Mouse (Mus musculus): ENCODE measurements around the gene Stoml1.

The Stoml1 gene

DNA sequence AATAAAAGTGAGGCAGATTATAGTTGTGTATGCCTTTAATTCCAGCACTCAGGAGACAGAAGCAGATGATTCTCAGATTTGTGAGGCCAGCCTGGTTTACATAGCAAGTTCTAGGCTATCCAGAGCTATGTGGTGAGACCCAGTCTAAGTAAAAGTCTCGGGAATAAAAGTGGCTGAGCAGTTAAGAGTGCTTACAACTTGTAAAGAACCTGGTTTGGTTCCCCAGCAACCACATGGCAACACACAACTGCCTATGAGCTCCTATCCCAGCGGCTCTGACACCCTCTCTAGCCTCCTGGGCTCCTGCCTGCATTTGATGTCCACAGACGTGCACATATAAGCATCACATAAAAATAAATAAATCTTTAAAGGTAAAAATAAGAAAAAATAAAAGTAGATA lies 17.1 kb downstream of the Stoml1 start:
- CTCF ChIA-PET: interaction anchor here (1.0 to 1.2 kb wide), 2 partner anchors 21 to 23 kb away, joined by 3 to 5 read pairs; partner anchors contain the start of gene Pml

DNA sequence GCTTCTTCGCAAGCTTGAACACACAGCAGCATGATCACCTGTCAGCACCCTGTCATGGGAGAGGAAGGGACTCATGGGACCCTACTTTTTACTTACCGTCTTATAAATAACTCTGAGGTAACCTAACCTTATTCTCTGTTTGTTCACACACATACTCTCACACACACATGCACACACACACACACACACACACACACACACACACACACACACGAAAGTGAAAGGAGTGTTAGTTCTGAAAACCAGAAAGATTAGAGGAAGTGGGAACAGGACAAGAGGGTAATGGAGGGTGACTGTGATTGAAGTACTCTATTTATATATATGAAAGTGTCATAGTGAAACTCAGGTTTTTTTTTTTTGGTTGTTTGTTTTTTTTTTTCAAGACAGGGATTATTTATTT lies 18.1 kb downstream of the Stoml1 start:
- CTCF ChIA-PET: interaction anchor here (0.7 to 1.2 kb wide), 4 partner anchors 9 to 41 kb away, joined by 3 to 23 read pairs (median 4); partner anchors contain the start of gene Pml

DNA sequence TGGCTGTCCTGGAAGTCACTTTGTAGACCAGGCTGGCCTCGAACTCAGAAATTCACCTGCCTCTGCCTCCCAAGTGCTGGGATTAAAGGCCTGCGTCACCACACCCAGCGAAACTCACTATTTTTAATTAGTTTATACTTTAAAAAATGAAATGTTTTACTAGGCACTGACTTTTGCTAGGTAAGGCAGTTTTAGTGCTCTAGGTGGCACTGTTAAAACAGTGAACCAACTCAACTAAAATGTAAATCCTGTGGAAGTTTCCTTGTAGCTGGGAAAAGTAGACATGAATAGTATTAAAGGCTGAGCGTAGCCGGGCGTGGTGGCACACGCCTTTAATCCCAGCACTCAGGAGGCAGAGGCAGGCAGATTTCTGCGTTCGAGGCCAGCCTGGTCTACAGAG lies 18.6 kb downstream of the Stoml1 start:
- CTCF ChIA-PET: interaction anchor here (0.7 to 1.2 kb wide), 3 partner anchors 8 to 42 kb away, joined by 3 to 23 read pairs (median 3); no protein-coding TSS in a partner anchor

DNA sequence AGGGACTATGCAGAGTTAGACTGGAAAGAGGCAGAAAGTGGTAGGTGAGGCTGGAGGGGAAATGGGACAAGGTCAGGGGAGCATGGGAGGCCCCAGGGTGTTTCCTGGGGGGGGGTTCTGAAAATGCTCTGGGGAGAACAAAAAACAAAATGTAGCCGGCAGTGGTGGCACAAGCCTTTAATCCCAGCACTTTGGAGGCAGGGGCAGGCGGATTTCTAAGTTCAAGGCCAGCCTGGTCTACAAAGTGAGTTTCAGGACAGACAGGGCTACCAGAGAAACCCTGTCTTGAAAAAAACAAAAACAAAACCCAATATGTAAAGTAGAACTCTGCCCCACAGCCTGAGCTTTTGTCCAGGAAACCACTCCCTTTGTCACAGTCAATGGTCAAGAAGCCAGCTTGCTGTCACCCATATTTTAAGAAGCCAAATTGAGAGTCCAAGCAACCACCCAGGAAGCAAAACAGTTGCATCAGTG lies 19.1 kb downstream of the Stoml1 start:
- CTCF ChIA-PET: interaction anchor here (1.2 kb wide), 1 partner anchor 24 kb away, joined by 3 read pairs; no protein-coding TSS in a partner anchor

DNA sequence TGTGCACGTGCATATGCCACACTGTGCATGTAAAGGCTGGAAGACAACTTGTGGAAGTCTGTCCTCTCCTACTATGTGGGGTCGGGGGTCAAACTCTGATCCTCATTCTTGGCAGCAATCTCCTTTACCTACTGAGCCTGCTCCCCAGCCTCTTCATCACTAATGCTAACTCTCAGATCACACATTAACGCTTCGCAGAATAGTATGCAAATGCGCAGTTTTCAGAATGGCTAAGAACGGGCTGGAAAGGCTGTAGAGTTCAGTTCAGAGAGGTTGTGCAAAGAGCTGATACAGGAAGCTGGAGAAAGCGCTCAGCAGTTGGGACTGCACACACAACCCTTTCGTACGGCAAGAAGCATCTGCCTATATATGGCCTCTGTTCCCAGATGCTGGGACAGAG lies 19.9 kb downstream of the Stoml1 start:
- CTCF ChIA-PET: interaction anchor here (1.2 kb wide), 2 partner anchors 25 to 26 kb away, joined by 3 read pairs; no protein-coding TSS in a partner anchor

DNA sequence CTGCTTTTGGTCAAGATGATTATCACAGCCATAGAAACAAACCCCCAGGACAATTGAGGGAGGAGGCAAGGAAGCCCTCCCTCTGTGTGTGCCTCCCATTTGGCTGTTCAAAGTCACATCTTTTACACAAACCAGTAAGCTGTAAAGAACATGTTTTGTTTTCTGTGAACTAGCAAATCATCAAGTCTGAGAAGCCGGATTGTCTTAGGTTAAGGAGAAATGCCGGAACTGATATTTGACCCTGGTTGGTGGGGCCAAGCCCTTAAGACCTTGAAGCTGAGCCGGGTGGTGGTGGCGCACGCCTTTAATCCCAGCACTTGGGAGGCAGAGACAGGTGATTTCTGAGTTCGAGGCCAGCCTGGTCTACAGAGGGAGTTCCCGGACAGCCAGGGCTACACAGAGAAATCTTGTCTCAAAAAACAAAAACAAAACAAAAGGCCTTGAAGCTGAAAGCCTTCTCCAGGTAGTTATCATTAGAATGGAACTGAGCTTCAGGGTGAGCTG lies 21.2 kb downstream of the Stoml1 start:
- CTCF ChIA-PET: interaction anchor here (1.2 kb wide), 2 partner anchors 27 kb away, joined by 3 read pairs; no protein-coding TSS in a partner anchor

DNA sequence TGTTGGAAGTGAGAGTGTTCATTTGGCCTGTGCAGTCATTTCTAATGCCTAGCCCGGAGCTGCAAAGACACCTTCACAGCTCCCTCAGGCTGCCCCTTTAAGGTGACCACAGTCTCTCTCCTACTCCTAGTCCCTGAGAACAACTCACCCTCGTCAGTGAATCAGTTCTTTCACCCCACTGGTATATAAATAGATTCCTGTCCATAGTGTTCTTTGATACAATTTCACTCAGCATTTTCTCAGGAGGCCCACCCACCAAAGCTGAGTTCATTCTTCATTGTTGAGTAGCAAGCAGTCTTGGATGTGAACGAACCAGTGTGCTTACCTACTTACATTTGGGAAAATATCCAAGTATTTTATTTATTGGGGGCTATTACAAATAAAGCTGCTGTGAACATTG lies 21.7 kb downstream of the Stoml1 start:
- CTCF ChIA-PET: interaction anchor here (1.2 kb wide), 1 partner anchor 27 kb away, joined by 3 read pairs; no protein-coding TSS in a partner anchor

DNA sequence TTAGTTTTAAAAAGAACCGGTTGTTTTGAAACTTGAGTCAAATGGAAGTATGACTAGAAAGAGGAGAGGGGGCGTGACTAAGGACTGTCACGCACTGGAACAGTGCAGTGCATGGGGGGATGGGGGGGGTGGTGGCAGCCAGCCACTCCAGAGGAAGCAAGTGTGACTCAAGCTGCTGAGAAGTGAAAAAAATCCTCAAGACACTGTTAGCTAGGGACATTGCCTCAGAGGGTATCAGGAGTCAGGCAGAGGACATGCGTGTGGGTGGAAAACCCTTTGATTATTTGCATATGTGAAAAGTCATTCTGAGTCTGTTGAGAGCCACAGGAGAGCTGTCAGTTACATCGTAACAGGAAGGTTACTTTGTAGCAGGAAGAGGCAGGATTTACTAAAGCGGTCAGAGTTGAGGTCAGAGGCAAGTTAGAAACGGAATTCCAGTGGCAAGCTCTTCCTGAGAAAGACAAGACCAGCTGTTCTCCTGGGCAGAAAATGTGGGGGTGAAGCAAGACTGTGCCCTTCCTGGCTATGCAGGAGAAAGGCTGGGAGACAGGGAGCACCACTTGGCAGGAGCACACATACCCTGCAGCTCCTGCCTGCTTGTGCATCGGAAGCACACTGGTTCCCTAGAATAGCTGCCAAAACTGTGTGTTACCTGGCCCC lies 22.3 kb downstream of the Stoml1 start:
- CTCF ChIA-PET: interaction anchor here (0.7 to 1.2 kb wide), 3 partner anchors 25 to 28 kb away, joined by 3 to 5 read pairs (median 3); partner anchors contain the start of gene Pml

DNA sequence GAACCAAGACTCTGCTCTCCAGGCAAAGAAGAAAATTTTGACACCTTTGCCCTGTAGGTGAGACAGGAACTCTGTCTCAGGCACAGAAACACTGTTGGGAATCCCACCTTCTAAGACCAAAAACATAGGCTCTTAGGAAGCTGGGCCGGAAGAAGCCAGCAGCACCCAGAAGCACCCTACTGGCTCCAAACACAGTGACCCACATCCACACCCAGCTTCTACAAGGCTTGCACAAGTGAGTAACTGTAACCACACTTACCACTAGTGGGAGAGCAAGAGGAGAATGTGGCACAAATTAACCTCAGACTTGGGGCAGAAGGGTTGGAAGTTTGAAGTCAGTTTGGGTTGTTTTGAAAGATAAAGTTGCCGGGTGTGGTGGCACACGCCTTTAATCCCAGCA lies 22.8 kb downstream of the Stoml1 start:
- CTCF ChIA-PET: interaction anchor here (0.7 to 1.0 kb wide), 2 partner anchors 26 to 28 kb away, joined by 3 to 5 read pairs; partner anchors contain the start of gene Pml

DNA sequence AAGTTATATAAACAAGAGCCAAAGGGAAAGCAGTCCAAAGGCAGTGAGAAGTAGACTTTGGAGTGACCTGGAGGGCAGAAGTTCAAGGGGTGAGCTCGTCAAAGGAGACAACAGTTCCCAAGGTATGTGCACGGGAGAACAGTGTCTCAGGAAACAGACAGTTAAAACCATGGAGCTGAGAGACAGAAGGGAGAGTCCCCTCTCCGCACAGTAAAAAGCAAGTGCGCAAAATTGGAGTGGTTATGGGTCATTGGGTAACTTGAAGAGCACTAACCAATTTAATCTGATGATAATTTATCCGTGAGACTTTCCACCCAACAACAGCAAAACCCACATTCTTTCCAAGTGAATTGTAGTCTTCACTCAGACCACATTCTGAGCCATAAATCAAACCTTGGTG lies 23.4 kb downstream of the Stoml1 start:
- CTCF ChIA-PET: interaction anchor here (0.7 kb wide), 1 partner anchor 29 kb away, joined by 3 read pairs; no protein-coding TSS in a partner anchor

DNA sequence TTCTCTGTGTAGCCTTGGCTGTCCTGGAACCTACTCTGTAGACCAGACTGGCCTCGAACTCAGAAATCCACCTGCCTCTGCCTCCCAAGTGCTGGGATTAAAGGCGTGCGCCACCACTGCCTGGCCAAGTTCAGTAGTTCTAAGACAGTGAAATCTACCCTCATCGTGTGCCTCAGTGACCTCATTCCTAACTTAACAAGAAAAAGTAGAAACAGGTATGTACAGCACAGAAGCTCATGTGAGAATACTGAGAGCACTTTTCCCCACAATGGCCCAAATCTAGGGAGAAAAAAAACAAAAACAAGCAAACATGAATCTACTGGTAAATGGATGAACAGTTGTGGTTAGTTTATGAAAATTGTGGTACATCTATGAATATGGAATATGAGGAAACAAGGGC lies 25.3 kb downstream of the Stoml1 start:
- CTCF ChIA-PET: interaction anchor here (1.5 kb wide), 1 partner anchor 54 kb away, joined by 3 read pairs; no protein-coding TSS in a partner anchor

DNA sequence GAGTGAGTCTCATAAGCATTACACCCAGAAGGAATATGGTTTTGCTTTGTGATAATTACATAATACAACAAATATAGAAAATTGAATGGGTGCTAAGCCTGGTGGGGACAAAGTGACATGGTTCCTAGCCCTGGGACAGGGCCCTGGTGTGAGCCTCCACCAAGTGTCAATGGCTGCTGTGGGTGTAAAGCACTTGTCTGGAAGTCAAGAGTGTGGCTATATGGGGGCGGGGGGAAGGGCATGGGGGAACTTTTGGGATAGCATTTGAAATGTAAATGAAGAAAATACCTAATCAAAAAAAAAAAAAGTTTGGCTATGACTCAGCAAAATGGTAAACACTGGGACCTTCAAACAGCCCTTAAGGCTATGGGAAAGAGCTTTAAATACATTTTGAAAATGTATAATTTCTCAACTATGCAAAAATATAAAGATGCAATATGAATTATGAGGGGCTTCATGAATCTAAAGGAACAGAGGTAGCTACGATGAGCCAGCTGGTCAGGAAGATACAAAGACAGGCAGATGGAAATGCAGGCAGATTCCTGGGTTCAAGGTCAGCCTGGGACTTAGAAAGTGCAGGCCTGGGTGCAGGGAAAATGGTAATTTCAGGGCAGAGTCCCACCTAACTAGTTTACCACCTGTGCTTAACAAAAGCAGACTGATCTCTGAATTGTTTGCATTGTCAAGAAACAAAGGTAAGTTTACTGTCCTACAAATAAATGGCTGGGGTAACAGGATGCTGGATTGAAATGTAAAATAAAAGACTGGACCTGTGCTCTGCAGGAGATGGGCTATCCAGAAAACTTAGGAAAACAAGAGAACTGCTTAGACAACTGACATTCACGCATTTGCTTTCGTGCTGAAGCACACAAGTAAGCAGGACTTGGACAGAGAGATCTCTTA lies 26.1 kb downstream of the Stoml1 start:
- CTCF ChIA-PET: interaction anchor here (0.7 to 1.5 kb wide), 3 partner anchors 8 to 55 kb away, joined by 3 to 7 read pairs (median 3); no protein-coding TSS in a partner anchor

DNA sequence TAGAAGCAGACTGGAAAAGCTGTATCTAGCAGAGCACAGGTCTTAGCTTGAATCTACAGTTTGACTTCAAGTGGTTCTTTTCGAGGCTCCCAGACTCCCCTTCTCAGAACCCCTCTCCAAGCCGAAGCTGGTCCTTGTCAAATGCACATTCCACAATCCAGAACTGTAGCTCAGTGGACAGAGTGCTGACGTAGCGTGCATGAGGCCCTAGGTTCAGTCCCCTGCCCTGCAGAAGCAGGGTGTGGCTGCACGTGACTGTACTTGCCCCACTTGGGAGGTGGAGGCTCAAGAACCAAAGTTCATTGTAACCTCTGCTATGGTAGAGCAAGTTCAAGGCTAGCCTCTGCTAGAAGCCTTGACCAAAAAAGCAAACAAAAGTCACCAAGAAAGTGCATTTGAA lies 26.8 kb downstream of the Stoml1 start:
- CTCF ChIA-PET: interaction anchor here (0.7 to 1.8 kb wide), 5 partner anchors 9 to 82 kb away, joined by 3 to 7 read pairs (median 3); no protein-coding TSS in a partner anchor

DNA sequence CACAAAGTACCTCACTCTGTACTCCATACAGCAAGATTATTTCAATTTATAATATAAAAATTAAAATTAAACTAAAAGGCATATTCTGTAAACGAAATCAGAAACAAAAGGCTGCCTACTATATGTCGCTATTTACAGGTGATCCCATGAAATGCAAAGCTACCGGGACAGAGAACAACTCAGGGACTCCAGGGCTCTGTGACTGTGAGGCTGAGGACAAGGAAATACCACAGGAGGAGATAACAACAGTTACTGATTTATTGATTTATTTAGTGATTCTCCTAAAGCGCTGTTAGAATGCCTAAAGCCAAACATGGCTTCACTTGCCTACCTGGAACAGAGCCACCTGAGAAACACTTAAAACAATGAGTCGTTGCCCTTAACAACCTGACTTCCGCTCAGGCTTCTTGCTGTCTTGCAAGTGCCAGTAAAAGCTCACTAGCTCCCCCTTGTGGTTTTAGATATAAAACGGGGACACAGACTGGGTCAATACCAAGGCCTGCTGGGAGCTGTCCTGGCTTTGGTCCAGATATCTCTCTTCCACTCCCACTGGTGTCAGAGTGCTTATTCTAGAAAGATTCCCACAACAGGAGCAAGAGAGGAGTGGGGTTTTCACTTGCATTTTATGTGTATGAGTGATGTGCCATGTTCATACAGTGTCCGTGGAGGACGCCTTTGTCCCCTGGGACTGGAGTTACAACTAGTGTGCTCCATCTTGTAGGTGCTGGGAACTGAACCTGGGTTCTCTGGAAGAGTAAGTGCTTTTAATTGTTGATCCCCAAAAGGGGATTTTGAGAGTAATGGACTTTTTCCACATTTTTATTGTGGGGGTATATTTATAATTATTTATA lies 27.5 kb downstream of the Stoml1 start:
- CTCF ChIA-PET: interaction anchor here (0.5 to 1.8 kb wide), 8 partner anchors 10 to 234 kb away, joined by 3 to 8 read pairs (median 3); no protein-coding TSS in a partner anchor

DNA sequence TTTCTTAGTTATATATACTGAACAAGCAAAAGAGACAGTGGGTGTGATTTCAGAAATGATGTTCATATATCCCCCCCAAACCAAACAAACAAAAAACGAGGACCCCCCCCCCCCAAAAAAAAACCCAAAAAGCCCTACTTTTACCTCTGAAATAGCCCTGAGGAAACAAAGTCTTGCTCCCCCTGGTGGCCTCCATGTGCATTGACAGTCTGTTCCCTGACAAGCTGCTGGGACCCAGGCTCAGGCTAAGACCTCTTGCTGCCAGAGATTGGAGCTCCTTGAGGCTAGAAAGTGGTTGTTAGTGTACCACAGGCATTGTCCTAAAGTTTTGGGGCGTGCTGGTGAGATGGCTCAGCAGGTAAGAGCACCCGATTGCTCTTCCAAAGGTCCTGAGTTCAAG lies 28.6 kb downstream of the Stoml1 start:
- CTCF ChIA-PET: interaction anchor here (0.6 to 1.8 kb wide), 6 partner anchors 34 to 243 kb away, joined by 3 to 12 read pairs (median 4); no protein-coding TSS in a partner anchor

DNA sequence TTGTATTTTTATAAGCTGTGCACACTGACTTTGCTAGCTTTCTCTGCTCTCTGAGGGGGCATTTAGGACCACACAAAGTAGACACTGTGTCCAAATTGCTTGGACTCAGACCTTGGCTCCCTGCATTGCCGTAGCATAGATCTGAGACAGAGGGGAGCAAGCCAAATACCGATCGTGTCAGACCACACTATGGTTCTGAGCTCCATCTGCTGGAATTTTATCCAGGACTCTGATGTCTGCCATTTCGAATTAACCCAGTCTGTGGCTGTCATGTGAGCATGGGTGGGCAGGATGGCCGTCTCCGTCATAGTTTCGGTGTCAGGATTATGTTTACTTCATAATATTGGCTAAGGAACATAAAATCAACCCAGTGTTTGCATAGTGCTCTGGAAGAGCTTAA lies 30.5 kb downstream of the Stoml1 start:
- CTCF ChIA-PET: no interaction called here

DNA sequence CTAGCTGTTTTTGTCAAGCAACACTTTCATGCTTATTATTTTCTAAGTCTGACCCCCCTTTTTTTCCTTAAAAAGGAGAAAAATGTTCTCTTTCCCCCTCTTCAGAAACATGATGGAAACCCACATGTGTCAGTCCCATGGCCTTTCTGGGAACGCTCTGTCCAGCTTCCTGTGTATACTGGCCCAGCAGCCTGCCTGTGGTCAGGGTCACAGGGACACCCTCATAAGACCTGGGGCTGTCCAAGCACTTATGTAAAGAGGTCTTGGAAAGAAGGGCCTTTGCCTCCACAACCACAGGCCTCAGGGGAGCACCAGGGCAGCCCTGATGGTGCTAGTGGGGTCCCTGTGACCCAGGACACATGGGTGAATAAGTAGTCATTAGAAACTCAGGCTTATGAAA lies 36.1 kb downstream of the Stoml1 start:
- CTCF ChIA-PET: no interaction called here

DNA sequence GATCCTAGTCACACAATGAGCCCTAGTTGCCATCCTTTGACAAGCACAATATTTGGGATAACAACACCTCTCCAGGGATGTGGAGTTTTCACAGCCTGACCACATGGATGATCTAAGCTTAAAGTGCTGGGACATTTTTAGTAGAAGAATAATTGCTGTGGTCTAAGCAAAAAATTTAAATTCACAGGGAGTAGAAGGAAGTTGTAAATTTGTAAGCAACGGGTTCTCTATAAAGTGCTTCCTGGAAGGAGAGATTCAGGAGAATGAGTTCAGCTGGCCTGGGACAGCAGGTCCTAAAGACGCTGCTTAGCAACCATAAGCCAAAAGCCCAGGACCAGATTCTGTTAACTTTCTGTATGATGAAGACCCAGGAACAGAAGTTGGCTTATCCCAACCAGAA lies 36.9 kb downstream of the Stoml1 start:
- CTCF ChIA-PET: no interaction called here

DNA sequence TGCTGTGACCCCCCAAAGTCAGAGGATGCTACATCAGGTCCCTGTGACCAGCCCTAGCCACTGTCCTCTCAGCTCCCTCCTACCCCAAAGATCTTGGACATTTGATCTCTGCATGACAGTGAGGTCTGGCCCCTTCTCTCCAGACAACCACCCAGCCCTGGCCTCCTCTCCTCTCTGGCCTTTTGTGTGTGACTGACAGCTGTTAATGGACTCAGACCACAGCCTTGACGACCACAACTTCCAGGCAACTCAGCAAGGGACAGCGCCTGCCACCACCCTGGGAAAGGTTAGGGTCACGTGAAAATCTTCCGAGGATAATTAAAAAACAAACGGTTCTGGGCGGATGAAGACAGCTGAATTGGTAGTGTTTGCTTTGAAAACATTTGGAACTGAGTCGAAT lies 41.6 kb downstream of the Stoml1 start:
- CTCF ChIA-PET: no interaction called here

DNA sequence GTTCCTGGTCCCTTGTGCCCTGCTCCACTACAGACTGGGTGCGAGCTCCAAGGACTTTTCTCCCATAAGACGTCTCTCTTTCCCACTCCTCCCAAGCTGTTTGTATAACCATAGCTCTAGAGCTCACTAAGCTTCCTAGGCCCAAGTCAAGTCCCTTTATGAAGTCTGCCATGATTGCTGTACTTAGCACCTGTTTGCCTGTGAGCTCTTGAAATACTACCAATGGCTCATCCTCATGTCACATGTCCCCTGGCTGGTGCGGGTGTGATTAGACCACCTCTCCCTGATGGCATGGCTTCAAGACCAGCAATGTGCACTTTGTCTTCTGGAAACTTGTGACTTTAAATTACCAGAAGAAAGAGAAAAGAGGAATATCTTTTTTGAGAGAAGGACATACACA lies 42.4 kb downstream of the Stoml1 start:
- CTCF ChIA-PET: interaction anchor here (0.7 kb wide), 2 partner anchors 55 to 187 kb away, joined by 7 to 9 read pairs; no protein-coding TSS in a partner anchor
